Mouse (Mus musculus) spleen, embryonic (tissue): ENCODE data around the gene Faf1.

ENCODE experiments used
- CTCF ChIA-PET: fragments of 350-600 bp; sonication (Branson Sonifier 250); formaldehyde crosslinking; loops from one replicate; lab custom pipeline; 2022; lab: Charles Lee

The Faf1 gene

GRCm38 (mm10) chr4:109901076-109901475 lies 224.7 kb downstream of the Faf1 start:
- CTCF ChIA-PET, result no interaction called here

- CTCF ChIA-PET, result interaction anchor here (0.6 kb wide), 1 partner anchor 1955 kb away, joined by 3 read pairs; no protein-coding TSS in a partner anchor
These were observed 228.1 kb downstream of the Faf1 start for GRCm38 (mm10) chr4:109904487-109904886.

- CTCF ChIA-PET, result interaction anchor here (0.6 kb wide), 2 partner anchors 8 to 9 kb away, joined by 3 to 8 read pairs; no protein-coding TSS in a partner anchor
These were observed 252.7 kb downstream of the Faf1 start for GRCm38 (mm10) chr4:109929058-109929457.

- CTCF ChIA-PET, result no interaction called here
These were observed 254.1 kb downstream of the Faf1 start for GRCm38 (mm10) chr4:109930445-109930844.

DNA sequence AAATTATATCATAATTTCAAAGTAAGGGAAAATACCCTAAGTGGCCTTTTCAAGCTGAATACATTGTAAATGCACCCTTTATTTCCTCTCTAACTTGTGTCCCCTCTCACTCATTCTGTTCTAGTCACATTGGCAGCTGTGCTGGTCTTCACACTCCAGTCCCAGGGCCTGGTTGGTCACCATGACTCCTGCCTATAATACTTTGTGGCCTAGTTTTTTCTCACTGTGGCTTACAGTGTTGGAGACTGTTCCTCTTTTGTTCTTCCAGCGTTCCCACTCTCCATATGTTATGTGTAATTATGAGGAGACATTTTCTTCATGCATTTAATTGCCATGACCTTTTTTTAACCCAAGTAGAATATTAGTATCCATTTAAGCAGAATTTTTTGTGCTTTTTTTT lies 254.5 kb downstream of the Faf1 start:
- CTCF ChIA-PET, result interaction anchor here (0.7 kb wide), 1 partner anchor 109 kb away, joined by 3 read pairs; no protein-coding TSS in a partner anchor

GRCm38 (mm10) chr4:109936557-109936956 lies 260.2 kb downstream of the Faf1 start:
- CTCF ChIA-PET, result no interaction called here

GRCm38 (mm10) chr4:109939291-109939690 lies 262.9 kb downstream of the Faf1 start:
- CTCF ChIA-PET, result no interaction called here

- CTCF ChIA-PET, result no interaction called here
These were observed 269.2 kb downstream of the Faf1 start for GRCm38 (mm10) chr4:109945554-109945953.

GRCm38 (mm10) chr4:109949307-109949706 lies 272.9 kb downstream of the Faf1 start:
- CTCF ChIA-PET, result no interaction called here

DNA sequence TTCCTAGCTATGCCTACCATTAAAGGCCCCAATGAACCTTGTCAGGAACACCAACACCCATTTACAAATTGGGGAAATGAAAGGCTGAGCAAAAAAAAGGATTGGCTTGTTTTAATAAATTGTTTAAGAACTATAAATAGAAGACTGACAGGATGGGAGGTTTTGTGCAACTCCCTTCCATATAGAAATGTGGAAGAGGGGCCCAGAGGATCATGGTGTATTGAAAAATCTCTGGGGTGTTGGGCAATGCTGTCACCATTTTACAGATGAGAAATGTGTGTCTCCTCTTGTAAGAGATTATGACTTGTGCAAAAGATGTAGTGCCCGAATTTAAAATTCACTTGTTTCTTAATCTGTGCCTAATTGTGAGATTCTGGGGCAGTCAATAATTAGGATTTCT lies 277.1 kb downstream of the Faf1 start:
- CTCF ChIA-PET, result no interaction called here

DNA sequence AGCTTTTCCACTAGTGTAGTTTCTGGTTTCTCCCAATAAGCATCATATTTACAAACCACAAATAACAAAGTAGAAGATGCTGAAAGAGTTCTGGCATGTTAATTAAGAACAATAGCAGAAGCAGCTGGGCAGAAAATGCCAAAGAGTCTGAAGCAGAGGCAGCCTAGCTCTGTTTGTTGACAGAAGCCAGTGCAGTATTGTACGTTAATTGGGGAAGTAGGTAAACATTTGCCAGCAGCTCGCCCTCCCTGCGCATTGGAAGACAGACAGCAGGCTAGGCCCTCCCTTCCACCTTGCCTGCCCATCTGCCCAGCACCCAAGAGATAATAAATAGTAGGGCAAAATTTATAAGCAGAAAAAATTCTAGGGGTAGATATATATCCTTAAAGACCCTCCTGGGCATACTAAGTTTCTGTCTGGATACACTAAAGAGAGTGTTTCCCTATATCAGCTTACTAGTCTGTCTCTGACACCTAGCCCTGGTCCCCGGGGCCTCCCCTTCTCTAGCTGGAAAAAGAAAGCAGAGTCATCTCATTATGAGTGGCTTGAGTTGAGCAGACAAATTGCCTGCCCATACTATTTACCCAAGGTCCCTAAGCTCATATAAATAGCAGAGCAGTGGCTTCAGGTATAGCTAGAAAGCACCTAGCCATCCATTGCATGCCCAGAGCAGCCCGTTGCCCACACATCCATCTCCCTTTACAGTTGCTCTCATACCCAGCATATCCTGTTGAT lies 284.0 kb downstream of the Faf1 start:
- CTCF ChIA-PET, result interaction anchor here (0.6 kb wide), 1 partner anchor 10 kb away, joined by 3 read pairs; no protein-coding TSS in a partner anchor

DNA sequence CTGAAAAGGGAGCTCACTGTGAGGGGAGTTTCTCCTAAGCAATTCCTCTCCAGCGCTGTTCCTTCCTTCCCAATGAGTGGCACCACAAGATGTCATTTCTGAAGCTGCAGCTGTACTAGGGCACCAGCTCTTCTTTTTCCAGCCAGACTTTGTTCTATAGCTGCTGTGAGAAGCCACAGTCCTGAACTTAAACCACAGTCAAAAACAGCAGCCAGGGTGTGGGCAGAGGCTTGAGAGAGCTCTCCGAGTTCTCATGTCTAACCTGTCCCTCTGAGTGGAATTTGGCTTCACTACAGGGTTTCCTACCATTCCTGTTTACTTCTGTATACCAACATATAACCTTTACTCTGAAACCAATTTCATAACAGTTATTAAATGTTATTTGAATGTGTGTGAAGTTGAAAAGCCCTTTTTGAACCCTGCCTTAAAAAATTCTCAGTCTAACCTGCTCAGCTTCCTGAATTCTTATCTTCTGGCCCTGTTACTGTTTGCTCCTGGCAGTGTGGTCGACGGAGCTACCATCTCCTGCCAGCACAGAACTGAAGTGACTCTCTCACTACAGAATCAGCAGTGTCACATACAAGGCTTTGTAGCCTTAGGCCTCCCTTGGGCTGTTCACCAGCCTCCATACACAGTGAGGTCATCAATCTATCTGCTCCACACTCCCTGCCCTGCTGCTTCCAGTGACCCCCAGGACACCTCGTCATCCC lies 287.3 kb downstream of the Faf1 start:
- CTCF ChIA-PET, result interaction anchor here (0.6 kb wide), 1 partner anchor 1115 kb away, joined by 7 read pairs; no protein-coding TSS in a partner anchor

DNA sequence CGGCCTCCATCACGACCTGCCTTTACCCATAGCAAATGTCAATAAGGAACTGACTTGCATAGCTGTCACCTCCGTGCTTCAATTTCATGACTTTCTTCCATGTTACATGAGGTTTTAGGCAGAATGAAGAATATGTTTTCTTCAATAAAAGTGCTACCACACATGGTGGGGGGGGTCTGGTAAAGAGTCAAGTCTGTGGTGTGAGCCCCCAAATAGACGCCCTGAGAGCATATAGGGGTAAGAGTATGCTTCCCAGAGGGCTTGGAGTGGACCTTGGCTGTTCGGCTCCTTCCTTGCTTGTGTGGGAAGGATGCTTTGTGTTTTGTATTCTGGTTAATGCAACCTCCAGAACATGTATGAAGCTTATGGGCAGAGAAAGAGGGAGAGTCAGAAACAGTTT lies 293.2 kb downstream of the Faf1 start:
- CTCF ChIA-PET, result no interaction called here

GRCm38 (mm10) chr4:109973991-109974654 lies 297.7 kb downstream of the Faf1 start:
- CTCF ChIA-PET, result interaction anchor here (0.6 kb wide), 1 partner anchor 737 kb away, joined by 3 read pairs; no protein-coding TSS in a partner anchor

GRCm38 (mm10) chr4:109974655-109975380 lies 298.4 kb downstream of the Faf1 start:
- CTCF ChIA-PET, result interaction anchor here (0.6 kb wide), 1 partner anchor 737 kb away, joined by 3 read pairs; no protein-coding TSS in a partner anchor

DNA sequence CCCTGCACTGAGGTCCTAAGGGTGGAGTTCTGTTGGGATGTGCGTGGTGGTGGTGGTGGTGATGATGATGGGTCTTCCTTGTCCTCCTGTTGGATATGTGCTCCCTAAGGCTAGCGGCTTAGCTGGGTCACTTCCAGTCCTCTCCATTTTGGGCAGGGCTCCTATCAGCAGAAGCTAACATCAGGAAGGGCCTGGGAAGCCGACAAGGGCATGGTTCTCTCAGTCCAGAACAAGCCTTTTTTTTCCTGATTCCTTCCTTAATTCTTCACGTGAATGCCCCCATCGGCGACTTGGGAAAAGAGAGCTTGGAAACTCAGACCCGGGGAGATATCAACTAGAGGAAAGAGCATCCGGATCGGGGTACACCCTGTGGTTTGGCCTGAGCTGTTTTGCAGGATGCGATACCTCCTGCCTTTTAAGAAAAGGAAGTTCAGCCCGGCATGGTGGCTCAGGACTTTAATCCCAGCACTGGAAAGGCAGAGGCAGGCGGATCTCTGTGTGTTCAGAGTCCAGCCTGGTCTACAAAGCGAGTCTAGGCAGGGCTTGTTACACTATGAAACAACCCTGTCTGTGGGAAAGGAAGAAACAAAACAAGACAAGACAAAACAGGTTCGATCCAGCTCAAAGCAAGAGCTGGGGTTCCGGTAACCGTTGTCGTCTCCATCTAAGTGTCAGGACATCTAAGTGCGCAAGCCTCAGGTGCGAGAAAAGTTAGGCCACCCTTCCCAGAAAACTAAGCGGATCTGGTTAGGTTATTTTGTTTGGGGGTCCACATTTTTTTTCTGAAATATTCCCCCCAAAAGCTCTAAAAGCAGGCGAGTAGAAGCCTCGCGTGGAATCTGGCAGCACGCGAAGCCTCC lies 299.2 kb downstream of the Faf1 start:
- CTCF ChIA-PET, result no interaction called here

- CTCF ChIA-PET, result no interaction called here
These were observed 300.1 kb downstream of the Faf1 start for GRCm38 (mm10) chr4:109976273-109977147.

DNA sequence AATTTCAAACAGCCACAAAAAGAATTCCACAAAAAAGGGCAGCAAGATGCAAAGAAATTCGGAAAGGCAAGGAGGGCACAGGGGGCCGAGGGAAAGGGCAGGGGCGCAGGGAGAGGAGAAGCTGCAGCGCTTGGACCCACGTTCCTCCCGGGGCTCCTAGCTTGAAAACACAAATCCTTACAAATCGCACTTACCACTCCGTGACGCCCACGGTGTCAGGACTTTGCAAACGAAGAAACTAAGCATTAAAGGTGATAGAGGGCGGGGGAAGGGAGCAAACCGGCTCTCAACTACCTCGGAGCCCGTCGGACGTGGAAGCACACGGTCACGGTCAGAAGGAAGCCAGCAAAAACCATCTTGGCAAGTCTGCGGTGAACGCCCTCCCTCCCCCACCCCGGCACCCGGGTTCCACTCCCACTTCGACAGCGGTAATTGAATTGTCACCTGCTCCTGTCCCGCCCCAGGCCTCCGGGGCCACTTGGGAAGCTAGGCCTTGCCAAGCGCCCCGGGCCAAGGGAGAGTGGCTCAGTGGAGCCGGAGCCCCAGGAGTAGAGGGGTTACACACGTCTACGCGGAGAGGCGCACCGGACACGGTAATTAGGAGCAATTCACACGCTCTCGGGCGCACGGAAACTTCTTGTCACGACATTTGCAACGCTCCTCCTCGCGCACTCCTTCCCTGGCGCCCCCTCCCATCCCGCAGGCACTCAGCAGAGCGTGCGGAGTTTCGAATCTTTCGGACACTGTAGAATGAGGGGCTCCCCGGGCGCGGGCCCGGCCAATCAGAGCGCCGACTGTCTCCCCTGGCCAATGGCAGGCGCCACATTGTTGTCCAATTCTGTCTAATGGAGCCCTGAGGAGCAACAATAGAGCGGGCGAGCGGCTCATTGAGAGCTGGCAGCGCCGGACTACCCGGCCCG lies 301.0 kb downstream of the Faf1 start, which contains the start of gene Dmrta2:
Gene Dmrta2 (plus strand): TSS at position 906 of the 920 bp plus-strand sequence.
- CTCF ChIA-PET, result no interaction called here
